Mouse (Mus musculus) heart, embryonic 16.5 days (tissue): ENCODE measurements around the gene Atg16l2. TPM values are rescaled to one million over a fixed set of nuclear protein-coding genes. Genes with fewer than 3 reads are reported as not detected.

Source experiments
- ATAC-seq: fragments of 200-750 bp; cut with Nextera tagmentation; replicated peaks from 2 replicates; pipeline ENCODE4 v1.8.0; 2017; ENCODE audit warnings: moderate number of reproducible peaks; ENCODE audit not compliant: insufficient read depth, low FRiP score; ENCODE audit errors: extremely low read depth
- H3K27ac ChIP-seq: fragments of 300-500 bp; sonication (generic); 2 replicates; pipeline ENCODE4 v1.5.1; 2014; ENCODE audit warnings: mild to moderate bottlenecking, low read length, control low read depth, moderate library complexity
- H3K27me3 ChIP-seq: fragments of 300-500 bp; sonication (generic); 2 replicates; pipeline ENCODE4 v1.6.1; 2014; ENCODE audit warnings: low read length, mixed read lengths; ENCODE audit not compliant: control insufficient read depth, insufficient read depth
- H3K36me3 ChIP-seq: fragments of 300-500 bp; sonication (generic); 2 replicates; pipeline ENCODE4 v1.6.1; 2014; ENCODE audit not compliant: control insufficient read depth, insufficient read depth
- H3K4me1 ChIP-seq: fragments of 300-500 bp; sonication (generic); 2 replicates; pipeline ENCODE4 v1.6.1; 2014; ENCODE audit warnings: low read length, mixed read lengths; ENCODE audit not compliant: control insufficient read depth, insufficient read depth
- H3K4me2 ChIP-seq: fragments of 300-500 bp; sonication (generic); 2 replicates; pipeline ENCODE4 v1.6.1; 2014; ENCODE audit warnings: low read depth, mild to moderate bottlenecking, control low read depth, low read length
- H3K4me3 ChIP-seq: fragments of 300-500 bp; sonication (generic); 2 replicates; pipeline ENCODE4 v1.5.1; 2014; ENCODE audit warnings: mild to moderate bottlenecking, control low read depth, low read length
- H3K9ac ChIP-seq: fragments of 300-500 bp; sonication (generic); 2 replicates; pipeline ENCODE4 v1.6.1; 2014; ENCODE audit warnings: low read length, control low read depth
- H3K9me3 ChIP-seq: fragments of 300-500 bp; sonication (generic); replicated peaks from 2 replicates; pipeline ENCODE4 v1.6.1; 2016; ENCODE audit warnings: low read length; ENCODE audit not compliant: control insufficient read depth
- WGBS: fragments of 180-500 bp; shearing (Covaris S2); extraction: QIAGEN DNeasy Blood & Tissue Kit; methylation state at CpG from one replicate; pipeline ENCODE4 v1.1.7; 2014; 5-methylcytosine and 5-hydroxymethylcytosine counted together
- polyA plus RNA-seq: library from polyadenylated mRNA; unstranded; fragments of >200 nt; fragmentation: Nextera tagmentation; extraction: Ambion mirVana; gene quantifications from 2 replicates; pipeline ENCODE4 v1.2.1, GENCODE M21; 2015

Atg16l2 gene
- polyA plus RNA-seq, 1 experiment from 2014 or later = 35.1 TPM

GRCm38 (mm10) chr7:101236712-101237473 is 65.2 kb downstream of the Atg16l2 start:
- no peak overlapping the region for H3K9ac ChIP-seq
- H3K4me3 ChIP-seq = no peak overlapping the region
- no peaks in the 10 kb centered on the region for H3K9me3 ChIP-seq
- no peak for ATAC-seq
- H3K36me3 ChIP-seq = no peaks in the 10 kb centered on the region; the same call in 1 of the 2 replicates
- H3K27ac ChIP-seq = no peak overlapping the region
- no peak overlapping the region for H3K4me2 ChIP-seq
- 79% methylated on average over 8 of the region's 8 CpGs for WGBS
- H3K27me3 ChIP-seq = no peaks in the 10 kb centered on the region
- peaks cover 5% of the 10 kb centered on the region; the same call in 1 of the 2 replicates for H3K4me1 ChIP-seq

GRCm38 (mm10) chr7:101232716-101233115 is 69.3 kb downstream of the Atg16l2 start:
- no peaks in the 10 kb centered on the region for H3K27me3 ChIP-seq
- H3K4me2 ChIP-seq = no peak overlapping the region
- 81% methylated on average over 3 of the region's 3 CpGs for WGBS
- ATAC-seq = no peak
- H3K36me3 ChIP-seq = no peaks in the 10 kb centered on the region; the same call in 1 of the 2 replicates
- H3K27ac ChIP-seq = no peak overlapping the region
- H3K4me3 ChIP-seq = no peak overlapping the region
- H3K9me3 ChIP-seq = no peaks in the 10 kb centered on the region
- no peaks in the 10 kb centered on the region for H3K4me1 ChIP-seq
- no peak overlapping the region for H3K9ac ChIP-seq

GRCm38 (mm10) chr7:101231458-101231857 is 70.6 kb downstream of the Atg16l2 start:
- ATAC-seq = no peak
- Histone ChIP-seq H3K4me3 (no peak overlapping the region), H3K9me3 (no peaks in the 10 kb centered on the region), H3K4me2 (no peak overlapping the region), H3K9ac (no peak overlapping the region), H3K4me1 (peaks cover 2% of the 10 kb centered on the region; the same call in 1 of the 2 replicates), H3K27me3 (no peaks in the 10 kb centered on the region), H3K36me3 (no peaks in the 10 kb centered on the region; the same call in 1 of the 2 replicates), H3K27ac (no peak overlapping the region)
- WGBS = 41% methylated on average over 2 of the region's 2 CpGs

GRCm38 (mm10) chr7:101229336-101229735 is 72.7 kb downstream of the Atg16l2 start:
- no peak overlapping the region for H3K27ac ChIP-seq
- no peaks in the 10 kb centered on the region for H3K9me3 ChIP-seq
- no peak overlapping the region for H3K4me2 ChIP-seq
- H3K4me1 ChIP-seq = peaks cover 2% of the 10 kb centered on the region; the same call in 1 of the 2 replicates
- no peaks in the 10 kb centered on the region; the same call in 1 of the 2 replicates for H3K36me3 ChIP-seq
- 71% methylated on average over 1 of the region's 1 CpGs for WGBS
- H3K9ac ChIP-seq = no peak overlapping the region
- no peak overlapping the region for H3K4me3 ChIP-seq
- no peaks in the 10 kb centered on the region for H3K27me3 ChIP-seq
- no peak for ATAC-seq

- H3K27me3 ChIP-seq = no peaks in the 10 kb centered on the region
- WGBS = 84% methylated on average over 2 of the region's 2 CpGs
These were observed 78.5 kb downstream of the Atg16l2 start for GRCm38 (mm10) chr7:101223501-101223900.

GRCm38 (mm10) chr7:101216724-101217123 is 85.3 kb downstream of the Atg16l2 start:
- H3K27me3 ChIP-seq = no peaks in the 10 kb centered on the region
- no peaks in the 10 kb centered on the region for H3K36me3 ChIP-seq
- 82% methylated on average over 2 of the region's 2 CpGs for WGBS
- no peak overlapping the region for H3K9ac ChIP-seq
- no peak for ATAC-seq
- H3K4me2 ChIP-seq = no peak overlapping the region
- H3K9me3 ChIP-seq = no peaks in the 10 kb centered on the region
- H3K4me3 ChIP-seq = no peak overlapping the region
- H3K27ac ChIP-seq = no peak overlapping the region
- no peaks in the 10 kb centered on the region for H3K4me1 ChIP-seq

More at GRCm38 (mm10) chr7:101223501-101223900, 78.5 kb downstream of the Atg16l2 start:
- Histone ChIP-seq H3K4me3 (no peak overlapping the region), H3K4me1 (peaks cover 2% of the 10 kb centered on the region; the same call in 1 of the 2 replicates), H3K9me3 (no peaks in the 10 kb centered on the region), H3K9ac (no peak overlapping the region), H3K36me3 (no peaks in the 10 kb centered on the region), H3K4me2 (no peak overlapping the region), H3K27ac (no peak overlapping the region)
- ATAC-seq = no peak

- ATAC-seq = no peak
- Histone ChIP-seq H3K9ac (no peak overlapping the region), H3K4me1 (no peaks in the 10 kb centered on the region), H3K4me3 (no peak overlapping the region), H3K27me3 (no peaks in the 10 kb centered on the region), H3K9me3 (no peaks in the 10 kb centered on the region), H3K4me2 (no peak overlapping the region), H3K36me3 (0 out of 2 replicates have a peak, but pooled peaks cover 2% of the 10 kb centered on the region), H3K27ac (no peak overlapping the region)
- 55% methylated on average over 3 of the region's 3 CpGs for WGBS
These were observed 88.4 kb downstream of the Atg16l2 start for GRCm38 (mm10) chr7:101213515-101214263.
